Mouse (Mus musculus): ENCODE results near the gene Il10rb. TPM values are rescaled to one million over a fixed set of nuclear protein-coding genes. Genes with fewer than 3 reads are reported as not detected.

Gene Il10rb
- polyA plus RNA-seq, 1 experiment from 2014 or later: 12.2 TPM

- Histone ChIP-seq H3K36me3 (no peaks in the 10 kb centered on the region), H3K9me3 (no peaks in the 10 kb centered on the region), H3K27me3 (no peaks in the 10 kb centered on the region), H3K4me1 (replicated peaks) (no peaks in the 10 kb centered on the region), H3K4me3 (no peak overlapping the region), H3K9ac (no peak overlapping the region), H3K27ac (replicated peaks) (no peak overlapping the region), H3K4me2 (no peak overlapping the region)
- ATAC-seq (ENCODE audit: low FRiP score, low read depth): no peak
- 76% methylated on average over 8 of the region's 8 CpGs for WGBS
Measured at GRCm38 (mm10) chr16:91446778-91447511, 41.0 kb downstream of the Il10rb start.

GRCm38 (mm10) chr16:91447512-91447900 is 41.5 kb downstream of the Il10rb start:
- Histone ChIP-seq H3K9me3 (no peaks in the 10 kb centered on the region), H3K27ac (replicated peaks) (no peak overlapping the region), H3K36me3 (no peaks in the 10 kb centered on the region), H3K4me3 (no peak overlapping the region), H3K4me1 (replicated peaks) (no peaks in the 10 kb centered on the region), H3K27me3 (no peaks in the 10 kb centered on the region), H3K4me2 (no peak overlapping the region), H3K9ac (no peak overlapping the region)
- WGBS: 86% methylated on average over 6 of the region's 6 CpGs
- no peak for ATAC-seq (ENCODE audit: low FRiP score, low read depth)

DNA sequence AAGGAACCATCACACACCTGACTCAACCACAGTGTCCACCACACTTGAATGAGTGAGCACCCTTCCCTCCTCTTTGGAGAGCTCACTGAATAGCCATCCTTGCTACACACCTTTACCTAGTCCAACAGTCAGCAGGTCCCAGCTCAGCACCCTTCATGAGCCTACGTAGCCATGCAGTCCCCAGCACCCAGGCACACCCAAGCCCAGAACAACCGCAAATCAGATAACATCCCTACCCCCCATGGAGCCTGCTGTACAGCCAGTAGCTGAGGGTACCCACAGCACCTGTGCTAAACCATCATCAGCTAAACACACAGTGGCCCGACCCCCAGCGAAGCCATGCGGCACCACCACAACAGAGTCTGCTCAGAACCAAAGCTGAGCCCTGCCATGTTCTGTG is 42.1 kb downstream of the Il10rb start:
- Histone ChIP-seq H3K4me3 (no peak overlapping the region), H3K27me3 (no peaks in the 10 kb centered on the region), H3K27ac (replicated peaks) (no peak overlapping the region), H3K4me1 (replicated peaks) (no peaks in the 10 kb centered on the region), H3K9ac (no peak overlapping the region), H3K36me3 (no peaks in the 10 kb centered on the region), H3K4me2 (no peak overlapping the region), H3K9me3 (no peaks in the 10 kb centered on the region)
- WGBS: 95% methylated on average over 5 of the region's 5 CpGs
- no peak for ATAC-seq (ENCODE audit: low FRiP score, low read depth)

DNA sequence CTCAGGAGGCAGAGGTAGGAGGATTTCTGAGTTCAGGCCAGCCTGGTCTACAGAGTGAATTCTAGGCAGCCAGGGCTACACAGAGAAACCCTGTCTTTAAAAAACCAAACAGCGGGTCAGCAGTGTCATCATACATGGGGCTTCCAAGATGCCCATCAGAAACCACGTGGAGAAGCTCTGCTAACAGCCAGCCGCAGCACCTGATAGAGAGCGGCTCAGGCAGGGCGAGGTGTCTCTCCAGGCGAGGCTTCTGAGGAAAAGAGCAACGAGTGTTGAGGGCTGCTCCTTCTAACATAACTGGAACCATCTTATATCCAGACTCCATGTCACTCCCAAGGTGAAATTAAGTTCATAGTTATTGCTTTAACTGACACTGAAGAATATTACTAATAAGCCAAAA is 42.9 kb downstream of the Il10rb start:
- WGBS: 86% methylated on average over 7 of the region's 7 CpGs
- no peak for ATAC-seq (ENCODE audit: low FRiP score, low read depth)
- H3K4me1 ChIP-seq (replicated peaks): no peaks in the 10 kb centered on the region

GRCm38 (mm10) chr16:91450137-91451064 is 44.4 kb downstream of the Il10rb start:
- Histone ChIP-seq H3K36me3 (no peaks in the 10 kb centered on the region), H3K4me3 (no peak overlapping the region), H3K4me2 (no peak overlapping the region), H3K9me3 (no peaks in the 10 kb centered on the region), H3K27me3 (no peaks in the 10 kb centered on the region), H3K9ac (no peak overlapping the region), H3K27ac (replicated peaks) (no peak overlapping the region), H3K4me1 (replicated peaks) (no peaks in the 10 kb centered on the region)
- WGBS: 87% methylated on average over 12 of the region's 12 CpGs
- ATAC-seq (ENCODE audit: low FRiP score, low read depth): no peak

More for the DNA sequence above, 42.9 kb downstream of the Il10rb start:
- Histone ChIP-seq H3K4me3 (no peak overlapping the region), H3K27ac (replicated peaks) (no peak overlapping the region), H3K36me3 (no peaks in the 10 kb centered on the region), H3K9ac (no peak overlapping the region), H3K4me2 (no peak overlapping the region), H3K27me3 (no peaks in the 10 kb centered on the region), H3K9me3 (no peaks in the 10 kb centered on the region)

- Histone ChIP-seq H3K4me1 (replicated peaks) (no peaks in the 10 kb centered on the region), H3K27ac (replicated peaks) (no peak overlapping the region), H3K4me3 (no peak overlapping the region), H3K36me3 (no peaks in the 10 kb centered on the region), H3K9ac (no peak overlapping the region), H3K9me3 (no peaks in the 10 kb centered on the region), H3K4me2 (no peak overlapping the region), H3K27me3 (no peaks in the 10 kb centered on the region)
- ATAC-seq (ENCODE audit: low FRiP score, low read depth): no peak
- WGBS: 88% methylated on average over 2 of the region's 2 CpGs
Measured at GRCm38 (mm10) chr16:91451949-91452348, 46.0 kb downstream of the Il10rb start.

DNA sequence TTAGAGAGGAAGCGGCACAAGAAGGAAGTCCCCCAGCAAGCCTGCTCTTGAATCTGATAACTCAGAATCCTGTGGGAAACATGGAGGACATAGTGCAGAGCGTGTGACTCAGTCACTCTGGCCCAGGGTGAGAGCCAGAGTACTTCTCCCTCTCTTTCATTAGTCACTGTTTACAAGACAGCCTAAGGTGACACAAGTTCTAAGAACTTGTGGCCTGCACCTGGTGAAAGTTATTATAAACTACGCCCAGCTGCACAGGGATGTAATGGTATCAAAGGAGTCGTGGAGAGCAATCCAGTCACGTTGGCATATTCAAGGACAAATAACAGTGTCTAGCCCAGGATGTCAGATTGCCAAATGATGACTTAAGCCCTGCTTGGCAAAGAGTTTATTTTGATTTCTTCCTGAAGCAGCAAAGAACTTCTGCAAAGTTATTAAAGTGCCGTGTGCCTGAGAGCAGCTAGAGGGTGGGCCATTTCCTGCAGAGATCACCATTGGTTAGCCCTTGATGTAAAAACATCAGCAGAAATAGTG is 46.5 kb downstream of the Il10rb start:
- Histone ChIP-seq H3K4me3 (no peak overlapping the region), H3K9me3 (no peaks in the 10 kb centered on the region), H3K4me2 (no peak overlapping the region), H3K9ac (no peak overlapping the region), H3K4me1 (replicated peaks) (no peaks in the 10 kb centered on the region), H3K36me3 (no peaks in the 10 kb centered on the region), H3K27me3 (no peaks in the 10 kb centered on the region), H3K27ac (replicated peaks) (no peak overlapping the region)
- 76% methylated on average over 6 of the region's 6 CpGs for WGBS
- ATAC-seq (ENCODE audit: low FRiP score, low read depth): no peak

GRCm38 (mm10) chr16:91455868-91456267 is 49.9 kb downstream of the Il10rb start:
- 75% methylated on average over 4 of the region's 4 CpGs for WGBS
- Histone ChIP-seq H3K4me1 (replicated peaks) (no peaks in the 10 kb centered on the region), H3K4me2 (no peak overlapping the region), H3K9ac (no peak overlapping the region), H3K4me3 (no peak overlapping the region), H3K27me3 (no peaks in the 10 kb centered on the region), H3K36me3 (no peaks in the 10 kb centered on the region), H3K9me3 (no peaks in the 10 kb centered on the region), H3K27ac (replicated peaks) (no peak overlapping the region)
- ATAC-seq (ENCODE audit: low FRiP score, low read depth): no peak

GRCm38 (mm10) chr16:91458301-91458746 is 52.4 kb downstream of the Il10rb start:
- no peak overlapping the region for H3K27ac ChIP-seq (replicated peaks)
- ATAC-seq (ENCODE audit: low FRiP score, low read depth): no peak; the same call in 1 of the 2 replicates
- H3K9me3 ChIP-seq: no peaks in the 10 kb centered on the region
- H3K4me2 ChIP-seq: no peak overlapping the region
- H3K4me1 ChIP-seq (replicated peaks): no peaks in the 10 kb centered on the region
- WGBS: 73% methylated on average over 21 of the region's 21 CpGs
- no peak overlapping the region for H3K4me3 ChIP-seq
- H3K36me3 ChIP-seq: no peaks in the 10 kb centered on the region
- no peak overlapping the region for H3K9ac ChIP-seq
- H3K27me3 ChIP-seq: no peaks in the 10 kb centered on the region

- ATAC-seq (ENCODE audit: low FRiP score, low read depth): no peak
- Histone ChIP-seq H3K4me3 (no peak overlapping the region), H3K9ac (no peak overlapping the region), H3K4me1 (replicated peaks) (peaks cover 1% of the 10 kb centered on the region; the same call in 1 of the 2 replicates), H3K9me3 (no peaks in the 10 kb centered on the region), H3K27ac (replicated peaks) (0 out of 2 replicates have a peak overlapping the region, but pooled peaks have one; percentile 7), H3K27me3 (no peaks in the 10 kb centered on the region), H3K36me3 (no peaks in the 10 kb centered on the region), H3K4me2 (no peak overlapping the region)
- WGBS: 29% methylated on average over 5 of the region's 5 CpGs
Measured at GRCm38 (mm10) chr16:91458976-91459375, 53.0 kb downstream of the Il10rb start.

DNA sequence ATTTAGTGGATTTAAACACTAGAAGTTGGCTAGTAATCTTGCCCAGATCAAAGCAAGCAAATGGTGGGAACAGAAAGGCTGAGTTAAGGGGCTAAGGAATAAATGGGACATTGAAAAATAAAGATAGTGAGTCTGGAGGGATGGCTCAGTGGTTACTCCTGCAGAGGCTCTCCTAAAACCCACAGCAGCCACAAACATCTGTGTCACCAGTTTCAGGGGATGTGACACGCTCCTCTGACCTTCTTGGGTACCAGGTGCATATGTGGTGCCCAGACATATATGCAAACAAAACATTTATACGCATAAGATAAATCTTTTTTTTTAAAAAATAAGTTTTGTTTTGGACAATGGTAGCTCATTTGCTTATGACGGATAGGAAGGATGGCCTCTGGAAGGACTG is 53.4 kb downstream of the Il10rb start:
- H3K4me1 ChIP-seq (replicated peaks): peaks cover 5% of the 10 kb centered on the region; the same call in 1 of the 2 replicates
- no peaks in the 10 kb centered on the region for H3K36me3 ChIP-seq
- ATAC-seq (ENCODE audit: low FRiP score, low read depth): no peak
- 0 out of 2 replicates have a peak overlapping the region, but pooled peaks have one; percentile 7 for H3K27ac ChIP-seq (replicated peaks)
- H3K27me3 ChIP-seq: no peaks in the 10 kb centered on the region
- WGBS: 88% methylated on average over 3 of the region's 3 CpGs
- H3K9ac ChIP-seq: no peak overlapping the region
- no peak overlapping the region for H3K4me2 ChIP-seq
- no peaks in the 10 kb centered on the region for H3K9me3 ChIP-seq
- H3K4me3 ChIP-seq: no peak overlapping the region

- Histone ChIP-seq H3K36me3 (no peaks in the 10 kb centered on the region), H3K9me3 (no peaks in the 10 kb centered on the region), H3K4me3 (no peak overlapping the region), H3K9ac (no peak overlapping the region), H3K4me2 (no peak overlapping the region), H3K27me3 (no peaks in the 10 kb centered on the region), H3K4me1 (replicated peaks) (peaks cover 5% of the 10 kb centered on the region; the same call in 1 of the 2 replicates), H3K27ac (replicated peaks) (no peak overlapping the region)
- no peak for ATAC-seq (ENCODE audit: low FRiP score, low read depth)
- WGBS: 78% methylated on average over 11 of the region's 11 CpGs
Measured at GRCm38 (mm10) chr16:91459841-91460370, 53.9 kb downstream of the Il10rb start.
